Mouse (Mus musculus) lung, postnatal 0 days (tissue): Measurements from ENCODE around the gene Gm7173.

Experiments
- CTCF ChIP-seq: IDR thresholded peaks from 2 replicates; pipeline ENCODE4 v1.5.1; 2016; ENCODE audit warnings: antibody characterized with exemption, mild to moderate bottlenecking
- EP300 ChIP-seq: IDR thresholded peaks from 2 replicates; pipeline ENCODE4 v1.6.1; 2016; ENCODE audit warnings: antibody characterized with exemption, mild to moderate bottlenecking, control low read depth

DNA sequence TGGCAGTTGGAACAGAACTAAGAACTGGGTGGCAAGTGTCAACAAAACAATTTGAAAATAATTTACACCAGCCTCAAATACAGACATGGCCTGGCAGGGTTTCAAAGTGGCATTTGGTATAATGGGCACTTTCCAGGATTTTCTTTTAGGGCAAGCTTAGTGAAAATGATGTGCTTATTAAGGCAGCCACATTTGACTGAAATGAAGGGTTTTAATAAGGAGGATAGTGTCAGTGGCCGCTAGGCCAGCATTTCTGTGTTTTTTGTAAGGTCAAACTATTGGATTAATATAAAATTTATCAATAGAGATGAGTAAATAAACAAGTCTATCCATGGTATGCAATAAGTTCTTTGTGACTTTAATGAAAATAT, 546 bp upstream of the Gm7173 start:
- TF ChIP-seq CTCF: no peak
- no peak for TF ChIP-seq EP300
